Mouse (Mus musculus): ENCODE measurements around the gene Bscl2.
"Not testable (repeated sequence)": the region's sequence is repeated elsewhere in the genome, so short reads cannot be mapped to it uniquely, and the experiment has no call there.

Bscl2 gene

DNA sequence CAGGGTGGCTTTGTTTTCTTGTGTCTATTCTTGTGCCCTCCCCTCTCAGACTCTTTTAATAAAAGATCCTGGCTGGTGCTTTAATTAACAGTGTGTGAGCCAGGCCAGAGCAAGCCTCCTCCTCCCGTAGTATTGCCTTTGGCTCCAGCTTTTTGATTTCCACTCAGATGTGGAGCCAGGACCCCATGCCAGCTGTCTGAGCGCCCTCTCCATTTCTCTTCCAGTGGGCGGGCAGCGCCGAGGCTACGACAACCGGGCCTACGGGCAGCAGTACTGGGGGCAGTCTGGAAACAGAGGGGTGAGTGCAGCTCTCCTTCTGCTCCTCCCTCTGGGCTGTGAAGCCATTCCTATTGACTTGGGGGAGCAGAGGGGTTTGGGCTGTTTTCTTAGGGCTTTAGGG is 6.6 kb upstream of the Bscl2 start:
- DNase-seq (ENCODE audit: low read depth, low spot score), result no peak

DNA sequence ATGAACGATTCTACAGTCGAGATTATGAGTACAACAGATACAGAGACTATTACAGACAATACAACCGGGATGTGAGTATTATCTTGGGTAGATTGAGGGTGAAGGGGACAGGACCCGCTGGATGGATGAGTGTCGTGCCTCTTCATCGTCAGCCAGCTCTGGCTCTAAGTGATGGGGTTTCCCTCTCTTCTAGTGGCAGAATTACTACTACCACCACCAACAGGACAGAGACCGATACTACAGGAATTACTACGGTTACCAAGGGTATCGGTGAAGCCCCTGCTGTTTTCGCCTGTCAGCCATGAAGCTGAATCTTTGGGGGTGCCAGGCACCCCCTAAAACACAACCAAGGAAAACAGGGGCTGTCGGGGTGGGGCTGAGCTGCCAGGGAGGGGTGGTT is 6.0 kb upstream of the Bscl2 start:
- no peak for DNase-seq (ENCODE audit: low read depth, low spot score)

DNA sequence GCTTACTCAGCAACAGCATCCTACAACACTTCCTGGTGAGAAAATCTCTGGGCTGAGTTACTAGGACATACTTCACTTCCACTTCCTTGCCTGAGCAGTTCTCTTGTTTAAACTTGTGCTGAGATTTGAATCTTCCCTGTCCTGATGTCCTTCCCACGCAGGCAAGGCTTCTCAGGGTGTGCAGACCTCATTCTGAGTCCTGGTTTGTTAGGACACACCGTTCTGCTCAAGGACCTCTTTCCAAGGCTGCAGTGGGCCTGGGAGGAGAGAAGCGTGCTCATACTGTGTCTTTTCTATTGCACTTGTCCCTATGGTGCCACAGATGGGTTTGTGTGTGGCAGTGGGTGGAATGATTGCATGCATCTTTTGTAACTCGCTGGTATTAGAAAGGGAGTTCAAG is 4.3 kb upstream of the Bscl2 start:
- no peak for DNase-seq (ENCODE audit: low read depth, low spot score)

DNA sequence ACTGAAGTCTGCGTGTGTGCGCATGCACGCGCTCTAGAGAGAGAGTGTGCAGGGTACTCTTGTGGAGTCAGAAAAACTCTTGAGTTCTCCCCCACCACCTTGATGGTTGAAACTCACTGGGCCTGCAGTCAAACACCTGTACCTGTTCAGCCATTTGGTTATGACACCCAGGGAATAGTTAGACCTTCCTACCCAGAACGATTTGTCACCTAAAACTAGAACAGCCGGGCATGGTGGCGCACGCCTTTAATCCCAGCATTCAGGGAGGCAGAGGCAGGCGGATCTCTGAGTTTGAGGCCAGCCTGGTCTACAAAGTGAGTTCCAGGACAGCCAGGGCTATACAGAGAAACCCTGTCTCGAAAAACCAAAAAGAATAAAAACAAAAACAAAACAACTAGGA is 940 bp upstream of the Bscl2 start:
- not testable (repeated sequence) for DNase-seq (ENCODE audit: low read depth, low spot score)

DNA sequence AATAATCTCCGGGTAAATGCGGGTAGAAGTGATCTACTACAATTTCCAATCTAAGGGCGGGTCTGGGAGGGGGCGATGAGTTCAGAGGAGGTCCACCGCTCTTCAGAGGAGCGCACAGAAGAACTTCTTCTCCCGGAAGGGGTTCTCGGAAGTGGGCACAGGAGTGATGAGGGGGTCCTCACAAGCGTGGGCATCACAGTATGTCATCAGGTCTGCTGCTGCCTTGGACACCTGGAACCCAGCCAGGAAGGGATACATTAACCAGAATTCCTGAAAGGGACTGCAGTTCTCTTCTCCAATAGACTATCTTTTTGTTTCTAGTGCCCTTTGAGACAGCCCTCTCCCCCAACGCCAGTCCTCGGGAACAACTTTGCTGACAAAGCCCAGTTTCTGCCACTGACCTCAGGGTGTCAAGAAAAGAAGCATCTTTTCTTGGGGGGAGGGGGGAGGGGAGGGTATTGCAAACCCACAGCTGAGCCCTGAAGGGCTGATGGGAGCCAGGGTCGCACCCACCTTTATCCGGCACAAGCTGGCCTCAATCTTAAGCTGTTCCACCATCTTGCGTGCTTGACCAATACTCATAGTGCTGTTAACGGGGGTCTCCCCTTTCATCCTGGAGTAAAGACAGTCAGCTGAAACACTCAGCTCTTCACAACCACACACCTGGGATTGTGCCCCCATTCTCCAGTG is 919 bp downstream of the Bscl2 start:
- no peak for DNase-seq (ENCODE audit: low read depth, low spot score)

DNA sequence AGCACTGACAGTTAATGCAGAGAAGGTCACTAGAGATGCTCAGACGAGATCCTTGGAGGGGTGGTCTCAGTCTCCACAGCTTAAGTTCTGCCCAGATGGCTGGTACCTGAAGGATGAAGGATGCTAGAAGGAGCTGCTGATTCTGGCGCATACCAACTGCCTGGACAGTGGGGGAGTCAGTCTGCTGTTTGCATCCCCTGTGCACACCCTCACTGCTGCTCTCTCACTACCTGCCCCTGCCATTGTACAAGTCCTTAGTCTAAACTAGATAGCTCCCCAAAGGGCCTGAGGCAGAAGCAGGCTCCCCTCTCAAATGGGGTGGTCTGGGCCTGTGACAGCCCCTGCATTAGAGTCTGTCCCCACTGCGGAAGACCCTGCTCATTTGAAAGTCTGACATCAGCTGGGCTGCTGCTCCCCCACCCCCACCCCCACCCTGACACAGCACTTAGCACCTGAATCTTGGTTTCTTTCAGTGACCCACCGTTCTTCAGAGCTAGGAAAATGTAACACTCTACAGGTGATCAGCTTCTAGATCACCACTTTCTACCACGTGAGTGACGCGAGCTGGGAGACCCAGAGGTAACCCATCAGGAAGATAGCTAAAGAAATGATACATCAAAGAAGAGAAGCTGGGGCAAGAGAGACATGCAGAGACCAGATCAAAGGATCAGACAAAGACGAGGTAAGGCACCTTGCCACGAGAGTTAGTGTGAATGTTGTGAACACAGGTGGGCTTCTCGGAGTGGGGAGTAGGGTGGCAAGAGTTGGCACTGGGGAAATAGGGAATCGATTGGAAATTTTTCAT is 2.0 kb downstream of the Bscl2 start, which contains the start of gene Gng3:
TSS of gene Gng3 (minus strand) at position 92 of the 805 bp plus-strand sequence.
- DNase-seq (ENCODE audit: low read depth, low spot score), result peak; percentile 69

DNA sequence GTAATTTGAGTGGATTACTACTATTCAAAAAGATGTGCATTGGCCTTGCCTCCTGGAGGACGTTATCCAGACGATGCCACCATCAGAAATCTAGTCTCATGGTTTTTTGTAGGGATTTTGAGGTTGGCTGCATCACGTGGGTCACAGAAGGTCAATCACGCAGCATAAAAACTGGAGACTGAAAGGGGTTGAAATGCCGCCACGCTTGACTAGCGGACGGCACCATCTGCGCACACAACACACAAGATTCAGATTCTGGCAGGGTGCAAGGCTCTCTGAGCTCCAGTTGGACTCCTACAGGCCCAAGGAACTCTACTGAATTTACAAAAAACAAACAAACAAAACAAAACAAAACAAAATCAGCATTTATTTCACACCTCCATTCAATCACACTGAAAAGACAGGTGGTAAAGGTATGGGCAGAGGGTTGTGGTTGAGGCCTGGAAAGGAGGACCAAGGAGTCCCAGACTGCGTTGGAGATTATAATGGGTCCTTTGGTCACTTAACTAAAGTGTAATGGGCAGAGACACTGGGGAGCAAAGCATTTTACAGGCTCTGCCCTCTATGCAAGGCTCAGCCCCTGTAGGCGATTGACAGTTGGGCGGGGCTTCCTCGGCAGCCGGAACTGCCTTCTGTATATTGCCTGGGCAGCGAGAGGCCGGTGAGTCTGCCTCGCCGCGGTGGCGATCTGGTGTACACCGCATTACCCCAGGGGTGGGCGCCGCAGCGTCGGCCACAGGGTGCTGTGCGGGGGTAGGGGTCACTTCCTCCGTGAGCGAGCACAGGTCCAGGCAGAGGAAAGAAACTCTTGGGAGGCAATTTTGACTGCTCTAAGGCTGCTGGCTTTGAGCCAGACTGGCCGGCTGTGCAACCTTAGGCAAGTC is 2.9 kb downstream of the Bscl2 start:
- DNase-seq (ENCODE audit: low read depth, low spot score), result peak; percentile 62

DNA sequence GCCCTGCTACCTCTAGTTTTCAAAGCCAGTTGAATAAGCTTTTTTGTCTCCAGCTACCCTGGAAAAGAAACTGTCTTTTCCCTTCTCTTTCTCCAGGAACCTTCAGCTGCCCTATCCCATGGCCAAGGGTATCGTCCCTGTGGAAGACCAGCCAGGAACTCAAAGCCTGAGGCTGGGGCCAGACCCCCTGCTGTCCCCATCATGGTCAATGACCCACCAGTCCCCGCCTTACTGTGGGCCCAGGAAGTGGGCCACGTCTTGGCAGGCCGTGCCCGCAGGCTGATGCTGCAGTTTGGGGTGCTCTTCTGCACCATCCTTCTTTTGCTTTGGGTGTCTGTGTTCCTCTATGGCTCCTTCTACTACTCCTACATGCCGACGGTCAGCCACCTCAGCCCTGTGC is 3.7 kb downstream of the Bscl2 start:
- DNase-seq (ENCODE audit: low read depth, low spot score), result no peak

DNA sequence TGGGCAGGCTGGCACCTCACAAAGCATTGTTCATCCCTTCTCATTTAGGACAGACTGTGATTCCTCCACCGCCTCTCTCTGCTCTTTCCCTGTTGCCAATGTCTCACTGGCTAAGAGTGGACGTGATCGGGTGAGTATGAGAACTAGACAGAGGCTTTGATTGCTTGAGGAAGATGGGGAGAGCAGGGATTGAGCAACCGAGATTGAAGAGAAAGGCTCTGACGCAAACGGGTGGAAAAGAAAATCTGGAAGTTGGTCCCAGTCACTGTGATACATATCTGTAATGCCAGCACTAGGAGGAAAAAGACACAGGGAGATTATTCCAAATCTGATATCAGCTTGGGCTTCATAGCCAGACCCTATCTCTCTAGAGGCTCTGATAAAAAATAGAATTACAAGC is 5.7 kb downstream of the Bscl2 start:
- DNase-seq (ENCODE audit: low read depth, low spot score), result no peak

DNA sequence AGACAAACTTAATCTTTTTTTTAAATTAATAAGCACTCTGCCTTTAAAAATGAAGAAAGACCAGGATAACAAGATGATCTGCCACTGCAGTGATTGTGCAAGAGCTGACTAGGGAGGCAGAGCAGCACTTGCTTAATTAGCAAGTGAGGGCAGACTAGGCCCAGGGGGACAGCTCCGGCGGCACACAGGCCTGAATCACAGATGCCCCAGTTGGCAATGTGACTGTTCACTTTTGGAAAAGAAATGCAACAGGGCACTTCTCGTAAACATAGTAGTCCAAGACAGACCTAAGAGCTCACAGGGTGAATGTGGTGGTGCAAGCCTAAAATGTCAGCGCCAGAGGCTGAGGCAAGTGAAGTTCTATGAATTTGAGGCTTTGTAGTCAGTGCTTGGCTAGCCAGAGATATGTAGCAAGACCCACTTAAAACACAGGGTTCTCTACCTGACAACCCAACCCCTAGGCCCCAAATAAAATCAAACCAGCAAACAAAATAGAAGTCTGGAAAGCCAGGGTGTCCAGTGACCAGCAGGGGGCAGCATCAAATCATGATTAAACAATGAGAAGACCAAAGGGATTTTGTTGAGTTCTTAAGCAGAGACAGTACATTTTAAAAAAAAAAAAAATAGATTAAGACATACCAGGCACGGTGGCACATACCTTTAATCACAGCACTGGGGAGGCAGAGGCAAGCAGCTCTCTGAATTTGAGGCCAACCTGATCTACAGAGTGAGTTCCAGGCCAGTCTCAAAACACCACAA is 7.3 kb downstream of the Bscl2 start:
- peak; percentile 79 for DNase-seq (ENCODE audit: low read depth, low spot score)

DNA sequence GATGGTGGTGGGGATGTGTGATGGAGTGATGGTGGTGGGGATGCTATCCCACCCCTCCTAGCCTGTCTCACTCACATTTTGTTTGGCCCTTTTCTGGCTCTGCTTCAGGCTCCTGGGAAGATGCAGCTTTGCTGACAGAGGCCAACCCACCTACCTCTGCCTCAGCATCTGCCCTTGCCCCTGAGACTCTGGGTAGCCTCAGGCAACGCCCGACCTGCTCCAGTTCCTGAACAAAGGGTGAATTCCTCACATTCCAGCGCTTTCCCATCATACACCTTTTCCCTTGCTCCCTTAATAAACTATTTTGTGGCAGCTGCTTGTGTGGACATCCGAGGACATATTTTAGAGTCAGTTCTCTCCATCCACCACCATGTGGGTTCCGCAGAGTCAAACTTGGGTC is 11.1 kb downstream of the Bscl2 start:
- DNase-seq (ENCODE audit: low read depth, low spot score), result no peak

DNA sequence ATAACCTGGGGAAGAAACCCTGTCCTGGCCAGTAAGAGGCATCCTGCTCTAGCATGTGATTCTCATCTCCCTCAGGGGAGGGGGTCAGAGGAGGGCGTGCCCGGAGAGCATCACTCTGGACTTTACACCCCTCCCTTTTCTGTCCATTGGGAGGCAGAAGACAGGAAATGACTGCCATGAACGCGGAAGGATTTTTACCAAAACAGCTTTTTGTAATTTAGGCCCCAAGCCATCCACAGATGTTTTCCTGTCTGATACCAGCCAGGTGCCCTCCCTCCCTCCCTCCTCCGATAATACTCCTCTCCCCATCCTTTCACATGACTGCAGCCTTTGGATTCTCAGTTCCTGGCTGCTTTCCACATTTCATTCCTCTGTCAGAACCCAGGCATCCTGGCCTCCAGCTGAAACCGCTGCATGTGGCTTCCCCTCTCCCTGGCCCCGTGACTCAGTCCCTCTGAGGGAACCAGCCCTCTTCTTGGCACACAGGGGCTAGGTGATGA is 13.2 kb downstream of the Bscl2 start, which contains the start of gene Lrrn4cl:
TSS of gene Lrrn4cl (plus strand) at position 367 of the 500 bp plus-strand sequence.
- peak; percentile 66 for DNase-seq (ENCODE audit: low read depth, low spot score)

DNA sequence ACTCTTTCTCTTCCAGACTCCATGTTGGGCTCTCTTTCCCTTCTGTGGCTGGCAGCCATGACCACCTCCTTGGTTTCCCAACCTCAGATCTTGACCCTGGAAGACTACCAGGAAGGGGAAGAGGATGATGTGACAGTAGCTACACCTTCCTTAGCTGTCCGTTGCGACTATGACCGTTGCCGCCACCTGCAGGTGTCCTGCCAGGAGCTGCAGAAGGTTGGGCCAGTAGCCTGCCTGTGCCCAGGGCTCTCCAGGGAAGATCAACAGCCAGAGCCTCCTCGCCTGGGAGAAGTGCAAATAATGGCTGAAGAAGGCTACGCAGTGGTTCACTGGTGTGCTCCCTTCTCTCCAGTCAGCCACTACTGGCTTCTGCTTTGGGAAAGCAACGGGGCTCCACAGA is 14.4 kb downstream of the Bscl2 start:
- DNase-seq (ENCODE audit: low read depth, low spot score), result no peak

DNA sequence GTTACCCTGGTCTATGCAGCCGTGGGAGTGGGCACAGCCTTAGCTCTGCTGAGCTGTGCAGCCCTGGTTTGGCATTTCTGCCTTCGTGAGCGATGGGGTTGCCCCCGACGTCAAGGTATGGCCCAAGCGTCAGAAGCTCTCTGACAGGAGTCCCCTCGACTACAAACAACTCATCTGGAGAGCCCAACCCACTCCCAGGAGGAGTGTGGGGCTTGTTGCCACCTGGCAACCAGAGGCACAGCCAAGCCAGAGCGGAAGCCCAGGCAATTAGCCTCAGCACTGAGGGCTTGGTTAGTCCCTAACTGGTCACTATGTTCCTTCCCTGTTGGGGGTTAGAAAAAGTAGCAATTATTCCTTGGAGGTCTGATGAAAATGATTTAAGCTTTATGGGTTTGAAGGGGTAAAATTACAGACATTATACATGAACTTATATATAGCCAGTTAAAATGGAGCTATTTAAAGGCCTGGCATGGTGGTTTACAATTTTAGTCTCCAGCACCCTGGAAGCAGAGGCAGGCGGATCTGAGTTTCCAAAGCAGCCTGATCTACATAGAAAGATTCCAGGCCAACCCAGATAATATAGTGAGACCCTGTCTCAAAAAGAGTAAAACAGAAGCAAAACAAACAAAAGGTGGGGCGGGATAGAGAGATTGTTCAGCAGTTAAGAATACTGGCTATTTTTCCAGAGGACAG is 15.1 kb downstream of the Bscl2 start:
- DNase-seq (ENCODE audit: low read depth, low spot score), result no peak

DNA sequence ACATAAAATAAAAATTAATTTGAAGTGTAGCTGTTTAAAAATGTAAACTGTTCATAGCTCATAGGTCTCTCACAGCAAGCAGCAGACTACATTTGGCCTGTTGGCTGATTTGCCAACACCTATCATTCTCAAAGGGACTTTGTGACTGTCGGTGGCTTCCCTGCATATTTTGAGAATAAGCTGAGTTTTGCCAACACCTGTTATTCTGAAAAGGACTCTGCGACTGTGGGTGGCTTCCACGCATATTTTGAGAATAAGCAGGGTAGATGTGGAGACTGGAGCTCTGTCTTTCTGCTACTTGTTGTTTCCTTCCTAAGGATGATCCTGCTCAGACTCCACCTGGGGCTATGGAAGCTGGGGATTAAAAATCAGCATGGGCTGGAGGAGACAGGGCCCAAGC is 15.8 kb downstream of the Bscl2 start:
- no peak for DNase-seq (ENCODE audit: low read depth, low spot score)

DNA sequence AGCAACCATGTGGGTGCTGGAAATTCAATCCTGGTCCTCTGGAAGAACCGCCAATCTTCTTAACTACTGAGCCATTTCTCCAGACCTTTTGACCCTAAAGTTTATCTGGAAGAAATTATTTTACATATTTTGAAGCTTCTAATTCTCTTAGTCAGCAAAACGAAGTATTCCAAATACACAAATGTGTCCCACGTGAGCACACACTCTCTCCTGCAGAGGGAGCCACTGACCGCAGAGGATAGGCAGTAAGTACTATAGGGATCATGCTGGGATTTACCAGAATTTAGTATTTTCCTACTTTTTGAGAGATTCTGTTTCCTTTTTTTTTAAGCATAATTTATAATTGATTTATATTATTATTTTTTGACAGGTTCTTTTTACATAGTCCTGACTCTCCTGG is 20.4 kb downstream of the Bscl2 start:
- no peak for DNase-seq (ENCODE audit: low read depth, low spot score)

DNA sequence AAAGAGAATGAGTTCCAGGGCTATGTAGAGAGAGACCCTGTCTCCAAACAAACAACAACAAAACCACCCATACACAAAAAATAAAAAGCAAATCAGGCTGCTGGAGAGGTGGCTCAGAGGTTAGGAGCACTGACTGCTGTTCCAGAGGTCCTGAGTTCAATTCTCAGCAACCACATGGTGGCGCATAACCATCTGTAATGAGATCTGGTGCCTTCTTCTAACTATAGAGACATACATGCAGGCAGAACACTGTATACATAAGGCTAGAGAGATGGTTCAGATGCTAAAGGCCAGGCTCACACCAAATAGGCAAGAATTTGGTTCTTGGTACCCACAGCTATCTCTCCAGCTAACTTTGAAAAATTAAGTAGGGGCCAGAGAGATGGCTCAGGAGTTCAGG is 21.8 kb downstream of the Bscl2 start:
- DNase-seq (ENCODE audit: low read depth, low spot score), result no peak

DNA sequence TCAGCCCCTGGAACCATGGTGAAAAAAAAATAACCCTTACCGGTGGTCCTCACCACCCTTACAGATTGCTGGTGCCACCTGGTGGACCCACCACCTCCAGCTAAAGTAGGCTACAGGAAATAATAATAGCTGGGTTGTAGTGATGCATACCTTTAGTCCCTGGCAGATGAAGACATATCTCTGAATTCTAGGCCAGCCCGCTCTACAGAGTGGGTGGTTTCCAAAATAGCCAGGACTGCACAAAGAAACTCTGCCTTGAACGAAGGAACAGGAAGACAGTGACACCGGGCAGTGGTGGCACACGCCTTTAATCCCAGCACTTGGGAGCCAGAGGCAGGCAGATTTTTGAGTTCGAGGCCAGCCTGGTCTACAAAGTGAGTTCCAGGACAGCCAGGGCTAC is 27.0 kb downstream of the Bscl2 start:
- no peak for DNase-seq (ENCODE audit: low read depth, low spot score)

DNA sequence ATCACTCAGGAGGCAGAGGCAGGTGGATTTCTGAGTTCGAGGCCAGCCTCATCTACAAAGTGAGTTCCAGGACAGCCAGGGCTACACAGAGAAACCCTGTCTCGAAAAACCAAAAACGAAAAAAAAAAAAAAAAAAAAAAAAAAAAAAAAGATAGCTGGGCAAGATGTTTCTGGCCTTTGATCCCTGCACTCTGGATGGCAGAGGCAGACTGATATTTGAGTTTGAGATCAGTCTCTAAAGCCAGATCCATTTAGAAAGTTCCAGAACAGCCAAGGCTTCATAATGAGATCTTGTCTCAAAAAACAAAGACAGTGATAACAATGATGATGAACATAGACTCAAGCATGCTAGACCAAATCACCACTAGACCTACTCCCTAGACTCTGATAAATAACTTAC is 33.1 kb downstream of the Bscl2 start:
- not testable (repeated sequence) for DNase-seq (ENCODE audit: low read depth, low spot score)

DNA sequence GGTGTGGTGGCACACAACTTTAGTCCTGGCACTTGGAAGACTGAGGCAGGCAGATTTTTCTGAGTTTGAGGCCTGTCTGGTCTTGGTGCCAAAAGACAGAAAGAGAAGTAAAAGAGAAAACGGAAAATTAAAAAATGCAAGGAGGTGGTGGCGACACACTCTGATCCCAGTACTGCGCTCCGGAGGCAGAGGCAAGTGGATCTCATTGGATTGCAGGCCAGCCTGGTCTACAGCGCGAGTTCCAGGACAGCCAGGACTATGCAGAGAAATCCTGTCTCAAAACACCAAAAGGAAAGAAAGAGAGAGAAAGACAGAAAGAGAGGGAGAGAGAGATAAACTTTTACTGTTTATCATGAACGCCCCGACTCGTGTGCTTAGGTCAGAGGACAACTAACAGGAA is 33.6 kb downstream of the Bscl2 start:
- DNase-seq (ENCODE audit: low read depth, low spot score), result no peak

All from mesoderm, embryonic 11.5 days (tissue).